Mouse (Mus musculus) thymus, adult 18-20 months (tissue): ENCODE data around the gene Gm960.

Experiments used
- DNase-seq, 2 experiments: peaks; one replicate each; pipeline ENCODE4 v3.0.0; 2022; ENCODE audit warnings: mixed read lengths in 2 of 2

Gm960 gene

GRCm38 (mm10) chr19:4620721-4621120 is 77.7 kb downstream of the Gm960 start:
- DNase-seq: no peak

GRCm38 (mm10) chr19:4619461-4619860 is 79.0 kb downstream of the Gm960 start:
- no peak for DNase-seq

GRCm38 (mm10) chr19:4618183-4618582 is 80.3 kb downstream of the Gm960 start:
- DNase-seq: no peak

GRCm38 (mm10) chr19:4616546-4616945 is 81.9 kb downstream of the Gm960 start:
- no peak for DNase-seq

- DNase-seq: peak; percentile 41 to 58
Observed at GRCm38 (mm10) chr19:4615151-4616093, 83.0 kb downstream of the Gm960 start, which contains the start of gene Lrfn4. TSS of gene Lrfn4 (minus strand) at chr19:4615667.

GRCm38 (mm10) chr19:4614305-4615150 is 83.9 kb downstream of the Gm960 start:
- DNase-seq: no peak

- no peak for DNase-seq
Observed at GRCm38 (mm10) chr19:4613464-4614304, 84.8 kb downstream of the Gm960 start.

- DNase-seq: no peak
Observed at GRCm38 (mm10) chr19:4612181-4612961, 86.1 kb downstream of the Gm960 start.

- DNase-seq: no peak
Observed at GRCm38 (mm10) chr19:4610109-4610508, 88.4 kb downstream of the Gm960 start.

- DNase-seq: no peak
Observed at GRCm38 (mm10) chr19:4608511-4608910, 90.0 kb downstream of the Gm960 start.

GRCm38 (mm10) chr19:4607406-4607805 is 91.1 kb downstream of the Gm960 start:
- DNase-seq: no peak

- DNase-seq: no peak
Observed at GRCm38 (mm10) chr19:4605654-4606053, 92.8 kb downstream of the Gm960 start.

- DNase-seq: no peak
Observed at GRCm38 (mm10) chr19:4603801-4604723, 94.4 kb downstream of the Gm960 start.

GRCm38 (mm10) chr19:4602459-4602858 is 96.0 kb downstream of the Gm960 start:
- DNase-seq: no peak

GRCm38 (mm10) chr19:4596071-4596470 is 102.4 kb downstream of the Gm960 start:
- DNase-seq: no peak

- no peak for DNase-seq
Observed at GRCm38 (mm10) chr19:4593792-4594522, 104.5 kb downstream of the Gm960 start.

- DNase-seq: peak in 1 of 2 experiments; percentile 28
Observed at GRCm38 (mm10) chr19:4590025-4590424, 108.4 kb downstream of the Gm960 start.

GRCm38 (mm10) chr19:4589081-4589480 is 109.4 kb downstream of the Gm960 start:
- DNase-seq: no peak

- DNase-seq: no peak
Observed at GRCm38 (mm10) chr19:4588430-4588829, 110.0 kb downstream of the Gm960 start.

GRCm38 (mm10) chr19:4587426-4587825 is 111.0 kb downstream of the Gm960 start:
- no peak for DNase-seq
